Mouse (Mus musculus) frontal cortex, adult 2 months (tissue): ENCODE measurements around the gene Echdc3. TPM values are rescaled to one million over a fixed set of nuclear protein-coding genes. Genes with fewer than 3 reads are reported as not detected.

Source experiments
- DNase-seq, 2 experiments: peaks; one replicate each; pipeline ENCODE4 v3.0.0; 2022; ENCODE audit warnings: low spot score in 1 of 2; ENCODE audit errors: extremely low spot score in 1 of 2
- polyA plus RNA-seq: library from polyadenylated mRNA; depleted of rRNA; stranded (reverse); fragments of >200 nt; gene quantifications from 2 replicates; pipeline ENCODE4 v1.2.3, GENCODE M21; 2012; rRNA removed

Gene Echdc3
- 1.2 and 1.3 TPM in 2 replicates for polyA plus RNA-seq

GRCm38 (mm10) chr2:6212724-6213511 is at the start of gene Echdc3:
TSS of gene Echdc3 (minus strand) at chr2:6213033.
- DNase-seq = peak; percentile 28 to 72

- no peak for DNase-seq
Measured at GRCm38 (mm10) chr2:6261718-6262117, 48.9 kb upstream of the Echdc3 start.

- no peak for DNase-seq
Measured at GRCm38 (mm10) chr2:6261201-6261672, 48.4 kb upstream of the Echdc3 start.

GRCm38 (mm10) chr2:6260661-6261060 is 47.8 kb upstream of the Echdc3 start:
- no peak for DNase-seq

- DNase-seq = no peak
Measured at GRCm38 (mm10) chr2:6259182-6259581, 46.3 kb upstream of the Echdc3 start.

- no peak for DNase-seq
Measured at GRCm38 (mm10) chr2:6258026-6258425, 45.2 kb upstream of the Echdc3 start.

GRCm38 (mm10) chr2:6257146-6257545 is 44.3 kb upstream of the Echdc3 start:
- peak; percentile 85 to 87 for DNase-seq

- DNase-seq = peak; percentile 30 to 56
Measured at GRCm38 (mm10) chr2:6255989-6256841, 43.4 kb upstream of the Echdc3 start.

- no peak for DNase-seq
Measured at GRCm38 (mm10) chr2:6255402-6255988, 42.7 kb upstream of the Echdc3 start.

GRCm38 (mm10) chr2:6252491-6252890 is 39.7 kb upstream of the Echdc3 start:
- DNase-seq = no peak

- no peak for DNase-seq
Measured at GRCm38 (mm10) chr2:6251076-6251496, 38.3 kb upstream of the Echdc3 start.

- DNase-seq = no peak
Measured at GRCm38 (mm10) chr2:6241446-6241845, 28.6 kb upstream of the Echdc3 start.

- no peak for DNase-seq
Measured at GRCm38 (mm10) chr2:6240072-6240471, 27.2 kb upstream of the Echdc3 start.

GRCm38 (mm10) chr2:6239333-6239732 is 26.5 kb upstream of the Echdc3 start:
- DNase-seq = no peak

GRCm38 (mm10) chr2:6238679-6239078 is 25.8 kb upstream of the Echdc3 start:
- DNase-seq = no peak

- DNase-seq = no peak
Measured at GRCm38 (mm10) chr2:6238244-6238643, 25.4 kb upstream of the Echdc3 start.

GRCm38 (mm10) chr2:6233353-6233752 is 20.5 kb upstream of the Echdc3 start:
- DNase-seq = no peak

GRCm38 (mm10) chr2:6232755-6233154 is 19.9 kb upstream of the Echdc3 start:
- no peak for DNase-seq

GRCm38 (mm10) chr2:6230865-6231264 is 18.0 kb upstream of the Echdc3 start:
- no peak for DNase-seq

- no peak for DNase-seq
Measured at GRCm38 (mm10) chr2:6229597-6230290, 16.9 kb upstream of the Echdc3 start.
